Mouse (Mus musculus): ENCODE measurements around the gene Rpl24. TPM values are rescaled to one million over a fixed set of nuclear protein-coding genes. Genes with fewer than 3 reads are reported as not detected.

Rpl24 gene
- polyA plus RNA-seq, 1 experiment = 178 TPM

GRCm38 (mm10) chr16:55971735-55972615, 5.9 kb downstream of the Rpl24 start:
- DNase-seq (ENCODE audit: low read depth) = no peak

GRCm38 (mm10) chr16:55972626-55973201, 6.6 kb downstream of the Rpl24 start:
- DNase-seq (ENCODE audit: low read depth) = no peak

- peak; percentile 73 for DNase-seq (ENCODE audit: low read depth)
Measured at GRCm38 (mm10) chr16:55973431-55974255, 7.6 kb downstream of the Rpl24 start, which contains the start of gene Zbtb11. TSS of gene Zbtb11 (plus strand) at chr16:55973883.

GRCm38 (mm10) chr16:55974256-55974902, 8.3 kb downstream of the Rpl24 start:
- no peak for DNase-seq (ENCODE audit: low read depth)

- DNase-seq (ENCODE audit: low read depth) = peak; percentile 88
Measured at GRCm38 (mm10) chr16:55974903-55975285, 8.8 kb downstream of the Rpl24 start.

- no peak for DNase-seq (ENCODE audit: low read depth)
Measured at GRCm38 (mm10) chr16:55986001-55986400, 19.9 kb downstream of the Rpl24 start.

GRCm38 (mm10) chr16:55990311-55990710, 24.2 kb downstream of the Rpl24 start:
- DNase-seq (ENCODE audit: low read depth) = no peak

GRCm38 (mm10) chr16:55994235-55994634, 28.2 kb downstream of the Rpl24 start:
- DNase-seq (ENCODE audit: low read depth) = no peak

GRCm38 (mm10) chr16:56006798-56007197, 40.7 kb downstream of the Rpl24 start:
- no peak for DNase-seq (ENCODE audit: low read depth)

- DNase-seq (ENCODE audit: low read depth) = no peak
Measured at GRCm38 (mm10) chr16:56008862-56009261, 42.8 kb downstream of the Rpl24 start.

GRCm38 (mm10) chr16:56012789-56013743, 47.0 kb downstream of the Rpl24 start:
- DNase-seq (ENCODE audit: low read depth) = no peak

- DNase-seq (ENCODE audit: low read depth) = no peak
Measured at GRCm38 (mm10) chr16:56014076-56014475, 48.0 kb downstream of the Rpl24 start.

- no peak for DNase-seq (ENCODE audit: low read depth)
Measured at GRCm38 (mm10) chr16:56019660-56020059, 53.6 kb downstream of the Rpl24 start.

Other genes starting within 250 kb of the Rpl24 start
- 7.6 and 7.7 TPM in 2 replicates for gene Nfkbiz, start 127.4 kb upstream of the Rpl24 start, polyA plus RNA-seq (2012; rRNA removed)
- 7.7 and 8.8 TPM in 2 replicates for gene Nxpe3, start 71.0 kb upstream of the Rpl24 start, polyA plus RNA-seq (2012; rRNA removed)
- gene Cep97, start 31.4 kb upstream of the Rpl24 start, polyA plus RNA-seq (2012; rRNA removed) = 1.7 and 1.8 TPM in 2 replicates
- gene Zbtb11, start 7.6 kb downstream of the Rpl24 start, polyA plus RNA-seq (2012; rRNA removed) = 3.5 and 5.2 TPM in 2 replicates
- gene Pcnp, start 63.5 kb downstream of the Rpl24 start, polyA plus RNA-seq (2012; rRNA removed) = 23.4 and 28.4 TPM in 2 replicates
- gene Trmt10c, start 71.5 kb downstream of the Rpl24 start, polyA plus RNA-seq (2012; rRNA removed) = 2.5 and 2.7 TPM in 2 replicates
- 4.3 and 4.5 TPM in 2 replicates for gene Senp7, start 82.1 kb downstream of the Rpl24 start, polyA plus RNA-seq (2012; rRNA removed)
- gene Impg2, start 238.0 kb downstream of the Rpl24 start, polyA plus RNA-seq (2012; rRNA removed) = 0.20 and 0.25 TPM in 2 replicates

Measured in gonadal fat pad, adult 2 months (tissue).